Mouse (Mus musculus): ENCODE results near the gene Rasl2-9. TPM values are rescaled to one million over a fixed set of nuclear protein-coding genes. Genes with fewer than 3 reads are reported as not detected.
"Not testable (repeated sequence)": the region's sequence is repeated elsewhere in the genome, so short reads cannot be mapped to it uniquely, and the experiment has no call there.

The Rasl2-9 gene
- 0.08 and 0.28 TPM in 2 replicates for polyA plus RNA-seq (2012; rRNA removed)
- polyA plus RNA-seq (2014; fragmentation: Nextera tagmentation; extraction: Ambion mirVana) = 0.28 and 0.38 TPM in 2 replicates

GRCm38 (mm10) chr7:5125549-5126406 lies at the start of gene Rasl2-9:
Gene Rasl2-9 (minus strand): TSS chr7:5125950.
- H3K4me1 ChIP-seq (replicated peaks; ENCODE audit: control insufficient read depth in 2 of 2, insufficient read depth in 2 of 2, low read length in 1 of 2) = peaks cover 0 to 6% of the 10 kb centered on the region in 2 experiments; a peak in 1 of 4 replicates
- 13% methylated on average over 42 of the region's 42 CpGs for WGBS (ENCODE audit: insufficient replicate concordance)

GRCm38 (mm10) chr7:5149570-5149969 lies 23.8 kb upstream of the Rasl2-9 start, which contains the start of gene Vmn1r55:
Gene Vmn1r55 (minus strand): TSS chr7:5149670.
- not testable (repeated sequence) for H3K27ac ChIP-seq; H3K4me1 ChIP-seq (replicated peaks; ENCODE audit: control insufficient read depth in 2 of 2, insufficient read depth in 2 of 2, low read length in 1 of 2); H3K4me3 ChIP-seq (ENCODE audit: insufficient read depth in 1 of 2, low read depth in 2 of 2, low read length in 2 of 2); H3K9ac ChIP-seq (replicated peaks); H3K36me3 ChIP-seq (replicated peaks; ENCODE audit: control insufficient read depth, insufficient read depth, low read depth); H3K9me3 ChIP-seq (ENCODE audit: control insufficient read depth, low read length); DNase-seq (ENCODE audit: low read depth in 3 of 3, low spot score in 3 of 3); ATAC-seq (ENCODE audit: insufficient read depth); H3K4me2 ChIP-seq (ENCODE audit: low read depth); H3K27me3 ChIP-seq (ENCODE audit: control insufficient read depth, insufficient read depth, low read length)

More at GRCm38 (mm10) chr7:5125549-5126406, at the start of gene Rasl2-9:
- H3K27me3 ChIP-seq (ENCODE audit: control insufficient read depth, insufficient read depth, low read length) = no peaks in the 10 kb centered on the region
- H3K4me2 ChIP-seq (ENCODE audit: low read depth) = peak within 1 kb of the TSS; percentile 63
- peak in 2 of 3 experiments; percentile 20 to 33 for DNase-seq (ENCODE audit: low read depth in 3 of 3, low spot score in 3 of 3)
- H3K9ac ChIP-seq (replicated peaks) = peak within 1 kb of the TSS; percentile 32
- peak within 1 kb of the TSS; percentile 34 to 49 for H3K4me3 ChIP-seq (ENCODE audit: insufficient read depth in 1 of 2, low read depth in 2 of 2, low read length in 2 of 2)
- H3K9me3 ChIP-seq (ENCODE audit: control insufficient read depth, low read length) = no peaks in the 10 kb centered on the region
- no peaks in the 10 kb centered on the region for H3K36me3 ChIP-seq (replicated peaks; ENCODE audit: control insufficient read depth, insufficient read depth, low read depth)
- peak; percentile 93 for TF ChIP-seq CTCF (IDR thresholded peaks at IDR 0.05; ENCODE audit: low read depth)
- no peak for TF ChIP-seq EP300 (IDR thresholded peaks at IDR 0.05; ENCODE audit: low read depth)
- peak; percentile 70 for ATAC-seq (ENCODE audit: insufficient read depth)
- H3K27ac ChIP-seq = no peak within 1 kb of the TSS

- H3K4me1 ChIP-seq (replicated peaks; ENCODE audit: control insufficient read depth in 2 of 2, insufficient read depth in 2 of 2, low read length in 1 of 2) = peaks cover 0 to 6% of the 10 kb centered on the region in 2 experiments; a peak in 1 of 4 replicates
- no peak overlapping the region for H3K27ac ChIP-seq
- H3K4me2 ChIP-seq (ENCODE audit: low read depth) = no peak overlapping the region
- no peak overlapping the region for H3K4me3 ChIP-seq (ENCODE audit: insufficient read depth in 1 of 2, low read depth in 2 of 2, low read length in 2 of 2)
- H3K9me3 ChIP-seq (ENCODE audit: control insufficient read depth, low read length) = no peaks in the 10 kb centered on the region
- H3K27me3 ChIP-seq (ENCODE audit: control insufficient read depth, insufficient read depth, low read length) = no peaks in the 10 kb centered on the region
- ATAC-seq (ENCODE audit: insufficient read depth) = no peak
- TF ChIP-seq CTCF (IDR thresholded peaks at IDR 0.05; ENCODE audit: low read depth) (no peak), EP300 (IDR thresholded peaks at IDR 0.05; ENCODE audit: low read depth) (no peak)
- H3K9ac ChIP-seq (replicated peaks) = no peak overlapping the region
- 56% methylated on average over 8 of the region's 8 CpGs for WGBS (ENCODE audit: insufficient replicate concordance)
- no peak for DNase-seq (ENCODE audit: low read depth in 3 of 3, low spot score in 3 of 3)
- H3K36me3 ChIP-seq (replicated peaks; ENCODE audit: control insufficient read depth, insufficient read depth, low read depth) = no peaks in the 10 kb centered on the region
Measured at GRCm38 (mm10) chr7:5125078-5125477, 672 bp downstream of the Rasl2-9 start.

- Histone ChIP-seq H3K9ac (replicated peaks) (no peak within 1 kb of the TSS), H3K4me3 (ENCODE audit: insufficient read depth in 1 of 2, low read depth in 2 of 2, low read length in 2 of 2) (no peak within 1 kb of the TSS), H3K9me3 (ENCODE audit: control insufficient read depth, low read length) (no peaks in the 10 kb centered on the region), H3K4me1 (replicated peaks; ENCODE audit: control insufficient read depth in 2 of 2, insufficient read depth in 2 of 2, low read length in 1 of 2) (no peaks in the 10 kb centered on the region), H3K27ac (no peak within 1 kb of the TSS), H3K27me3 (ENCODE audit: control insufficient read depth, insufficient read depth, low read length) (no peaks in the 10 kb centered on the region), H3K36me3 (replicated peaks; ENCODE audit: control insufficient read depth, insufficient read depth, low read depth) (no peaks in the 10 kb centered on the region), H3K4me2 (ENCODE audit: low read depth) (no peak within 1 kb of the TSS)
- 60% methylated on average over 3 of the region's 3 CpGs for WGBS (ENCODE audit: insufficient replicate concordance)
- DNase-seq (ENCODE audit: low read depth in 3 of 3, low spot score in 3 of 3) (no peak), ATAC-seq (ENCODE audit: insufficient read depth) (no peak)
- TF ChIP-seq CTCF (IDR thresholded peaks at IDR 0.05; ENCODE audit: low read depth) (no peak), EP300 (IDR thresholded peaks at IDR 0.05; ENCODE audit: low read depth) (no peak)
Measured at GRCm38 (mm10) chr7:5116850-5117249, 8.9 kb downstream of the Rasl2-9 start, which contains the start of gene Rfpl4. Gene Rfpl4 (minus strand): TSS chr7:5116950.

GRCm38 (mm10) chr7:5112701-5113100 lies 13.0 kb downstream of the Rasl2-9 start:
- no peak overlapping the region for H3K4me2 ChIP-seq (ENCODE audit: low read depth)
- H3K4me3 ChIP-seq (ENCODE audit: insufficient read depth in 1 of 2, low read depth in 2 of 2, low read length in 2 of 2) = no peak overlapping the region
- no peaks in the 10 kb centered on the region for H3K36me3 ChIP-seq (replicated peaks; ENCODE audit: control insufficient read depth, insufficient read depth, low read depth)
- no peaks in the 10 kb centered on the region for H3K4me1 ChIP-seq (replicated peaks; ENCODE audit: control insufficient read depth in 2 of 2, insufficient read depth in 2 of 2, low read length in 1 of 2)
- no peak overlapping the region for H3K27ac ChIP-seq
- TF ChIP-seq EP300 (IDR thresholded peaks at IDR 0.05; ENCODE audit: low read depth) (no peak), CTCF (IDR thresholded peaks at IDR 0.05; ENCODE audit: low read depth) (no peak)
- H3K9ac ChIP-seq (replicated peaks) = no peak overlapping the region
- 16% methylated on average over 3 of the region's 3 CpGs for WGBS (ENCODE audit: insufficient replicate concordance)
- no peaks in the 10 kb centered on the region for H3K27me3 ChIP-seq (ENCODE audit: control insufficient read depth, insufficient read depth, low read length)
- no peaks in the 10 kb centered on the region for H3K9me3 ChIP-seq (ENCODE audit: control insufficient read depth, low read length)
- no peak for ATAC-seq (ENCODE audit: insufficient read depth)
- DNase-seq (ENCODE audit: low read depth in 3 of 3, low spot score in 3 of 3) = no peak
